Mouse (Mus musculus) megakaryocyte progenitor cell, adult 5-6 weeks (primary cell): ENCODE data around the gene Bicdl2. TPM values are rescaled to one million over a fixed set of nuclear protein-coding genes. Genes with fewer than 3 reads are reported as not detected.
A peak's percentile ranks its signal among the peaks of the same experiment; 100 is the strongest.

Experiments used
- ATAC-seq: replicated peaks from 2 replicates; pipeline ENCODE4 v1.8.0; 2016; ENCODE audit warnings: mild to moderate bottlenecking, moderate TSS enrichment, inconsistent platforms; ENCODE audit not compliant: poor library complexity
- total RNA-seq, 2 experiments: library from RNA; stranded (forward) in 1 of 2; stranded (reverse) in 1 of 2; fragments of 157-497, 149-512 nt in 1 of 2; fragments of 200-1000 nt in 1 of 2; gene quantifications; 2 replicates each; pipeline versions ENCODE4 v1.2.3 to v1.2.4; 2015 to 2017

Gene Bicdl2
- total RNA-seq (2015) (not detected in 2 replicates), total RNA-seq (2017) (not detected in 2 replicates)

DNA sequence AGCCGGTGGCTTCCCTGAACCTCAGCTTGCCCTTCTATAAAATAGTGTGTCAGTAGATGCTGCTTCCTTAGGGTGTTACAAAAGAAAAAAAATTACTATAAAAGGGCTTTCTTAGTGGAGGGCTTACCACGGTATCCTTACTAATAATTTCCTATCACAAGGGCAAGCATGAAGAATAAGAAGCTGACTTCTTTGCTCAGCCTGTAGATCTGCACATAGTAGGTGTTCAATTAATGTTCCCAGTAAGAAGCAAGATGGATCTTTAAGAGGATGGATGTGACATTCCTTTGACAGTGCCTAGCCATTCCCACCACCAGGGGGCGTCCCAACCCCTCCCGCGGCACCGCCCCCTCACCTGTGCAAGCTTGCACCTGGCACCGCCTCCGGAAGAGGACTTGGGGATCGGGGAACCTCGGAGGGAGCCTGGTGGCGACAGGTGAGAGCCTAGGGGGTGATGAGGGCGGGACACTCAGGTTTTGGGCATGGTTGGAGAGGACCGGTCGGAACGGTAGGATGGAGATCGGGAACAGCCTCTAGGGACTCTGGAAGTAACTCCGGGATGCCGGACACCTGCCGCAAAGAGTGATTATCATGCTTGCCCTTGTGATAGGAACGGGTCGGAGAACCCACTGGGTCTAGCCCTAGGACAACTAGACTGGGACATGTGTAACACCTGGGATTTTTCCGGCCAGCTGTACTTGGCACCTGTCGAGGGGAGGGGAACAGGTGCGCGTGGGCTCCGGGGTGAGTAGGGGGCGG is at the start of gene Bicdl2:
TSS of gene Bicdl2 (plus strand) at position 390 of the 759 bp plus-strand sequence.
- peak; percentile 52 for ATAC-seq

DNA sequence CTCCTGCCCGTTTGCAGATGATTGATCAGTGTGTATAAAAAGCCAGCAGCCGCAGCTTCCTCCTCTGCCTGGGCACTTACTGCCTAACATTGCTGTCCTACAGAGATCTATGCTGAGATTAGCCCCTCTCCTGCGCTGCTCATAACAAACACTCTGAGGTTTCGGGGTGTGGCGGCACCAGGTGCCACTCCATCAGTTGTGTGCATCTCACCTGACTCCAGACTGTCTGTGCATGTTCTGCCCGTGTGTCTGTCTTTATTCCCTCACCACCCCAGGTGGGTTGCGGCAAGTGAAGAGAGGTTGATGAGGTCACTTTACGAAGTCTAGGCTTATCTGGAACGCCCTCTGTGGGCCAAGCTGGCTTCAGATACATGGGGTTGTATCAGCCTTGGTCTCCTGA is 43.2 kb upstream of the Bicdl2 start:
- peak; percentile 78 for ATAC-seq

- no peak for ATAC-seq
Observed at GRCm38 (mm10) chr17:23620351-23620750, 40.0 kb upstream of the Bicdl2 start.

- no peak for ATAC-seq
Observed at GRCm38 (mm10) chr17:23627813-23628212, 32.5 kb upstream of the Bicdl2 start.

- peak; percentile 98 for ATAC-seq
Observed at GRCm38 (mm10) chr17:23630195-23631020, 29.9 kb upstream of the Bicdl2 start.

- no peak for ATAC-seq
Observed at GRCm38 (mm10) chr17:23631241-23631640, 29.1 kb upstream of the Bicdl2 start.

GRCm38 (mm10) chr17:23644613-23645495 is 15.5 kb upstream of the Bicdl2 start, which contains the start of gene Mmp25:
Mmp25 (minus strand) TSS chr17:23645277.
- peak; percentile 79 for ATAC-seq

DNA sequence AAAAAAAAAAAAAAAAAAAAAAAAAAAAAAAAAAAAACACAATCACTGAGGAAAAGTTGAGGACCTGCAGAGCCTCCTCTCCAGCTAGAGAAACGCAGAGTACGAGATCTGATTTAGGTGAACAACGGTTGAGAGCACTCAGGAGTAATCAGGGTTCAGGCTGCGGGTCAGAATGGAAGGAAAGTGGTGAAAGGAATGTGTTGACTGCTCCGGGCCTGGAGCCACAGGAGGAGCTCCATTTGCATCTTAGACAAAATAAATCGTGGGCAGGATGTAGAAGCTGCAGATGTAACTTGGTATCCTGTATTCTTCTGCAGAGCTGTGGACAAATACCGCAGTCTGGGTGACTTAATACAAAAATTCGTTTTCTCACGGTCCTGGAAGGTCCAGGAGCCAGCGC is 14.4 kb upstream of the Bicdl2 start:
- ATAC-seq = no peak

DNA sequence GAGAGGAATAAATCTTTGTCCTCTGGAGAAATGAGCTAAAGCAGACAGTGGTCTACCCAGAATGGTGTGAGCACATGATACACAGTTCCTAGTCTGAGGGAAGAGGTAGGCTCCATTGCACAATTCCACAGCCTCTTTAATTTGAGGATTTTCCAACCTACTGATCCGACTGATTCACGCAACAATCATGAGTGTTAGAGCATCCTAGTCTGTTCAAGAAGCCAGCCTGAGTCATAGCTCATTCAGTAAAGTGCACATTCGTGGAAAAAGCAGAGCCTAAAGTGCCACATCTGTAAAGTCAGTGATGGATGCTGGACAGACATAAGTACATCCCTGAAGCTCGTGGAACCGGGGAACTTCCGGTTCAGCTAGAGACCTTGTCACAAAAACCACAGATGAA is 8.9 kb upstream of the Bicdl2 start:
- no peak for ATAC-seq

- ATAC-seq = 0 out of 2 replicates have a peak, but pooled peaks have one; percentile 45
Observed at GRCm38 (mm10) chr17:23653324-23653723, 7.0 kb upstream of the Bicdl2 start.

GRCm38 (mm10) chr17:23654001-23654400 is 6.3 kb upstream of the Bicdl2 start:
- ATAC-seq = peak; percentile 33; the same call in 1 of the 2 replicates

DNA sequence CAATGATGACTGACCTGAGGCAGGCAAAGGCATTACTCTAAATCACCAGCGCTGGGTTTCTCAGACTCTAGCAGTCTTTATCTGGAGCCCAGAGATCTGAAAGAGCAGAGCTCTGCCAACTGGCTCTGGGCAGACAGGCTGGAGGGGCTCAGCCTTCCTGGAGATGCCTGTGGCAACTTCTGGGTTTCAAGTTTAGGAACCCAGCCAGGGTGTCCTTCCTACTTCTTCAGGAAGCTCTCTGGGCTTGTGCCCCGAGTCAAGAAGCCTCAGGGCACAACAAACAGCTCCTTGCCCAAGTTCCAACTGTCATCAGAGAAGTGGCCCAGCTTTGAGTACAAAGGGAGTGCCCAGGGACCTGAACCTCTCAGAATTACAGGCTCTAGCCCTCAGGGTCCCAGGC is 5.9 kb upstream of the Bicdl2 start:
- ATAC-seq = peak; percentile 68

DNA sequence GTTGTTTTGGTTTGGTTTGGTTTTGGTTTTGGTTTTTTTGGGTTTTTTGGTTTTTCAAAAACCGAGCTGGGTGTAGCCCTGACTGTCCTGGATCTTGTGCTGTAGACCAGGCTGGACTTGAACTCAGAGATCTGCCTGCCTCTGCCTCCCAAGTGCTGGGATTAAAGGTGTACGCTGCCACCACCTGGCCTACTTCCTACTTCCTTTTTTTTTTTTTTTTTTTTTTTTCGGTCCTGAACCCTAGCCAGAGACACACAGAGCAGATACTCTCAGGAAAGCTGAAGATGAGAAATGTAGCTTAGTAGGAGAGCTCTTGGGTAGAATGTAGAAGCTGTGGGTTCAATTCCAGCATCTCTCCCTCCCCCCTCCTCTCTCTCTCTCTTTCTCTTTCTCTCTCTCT is 1.9 kb upstream of the Bicdl2 start:
- no peak for ATAC-seq

GRCm38 (mm10) chr17:23660876-23661200 is 532 bp downstream of the Bicdl2 start:
- ATAC-seq = peak; percentile 45; the same call in 1 of the 2 replicates

- peak; percentile 33 for ATAC-seq
Observed at GRCm38 (mm10) chr17:23661526-23661925, 1.2 kb downstream of the Bicdl2 start.

- ATAC-seq = peak; percentile 74
Observed at GRCm38 (mm10) chr17:23664556-23665021, 4.3 kb downstream of the Bicdl2 start.

DNA sequence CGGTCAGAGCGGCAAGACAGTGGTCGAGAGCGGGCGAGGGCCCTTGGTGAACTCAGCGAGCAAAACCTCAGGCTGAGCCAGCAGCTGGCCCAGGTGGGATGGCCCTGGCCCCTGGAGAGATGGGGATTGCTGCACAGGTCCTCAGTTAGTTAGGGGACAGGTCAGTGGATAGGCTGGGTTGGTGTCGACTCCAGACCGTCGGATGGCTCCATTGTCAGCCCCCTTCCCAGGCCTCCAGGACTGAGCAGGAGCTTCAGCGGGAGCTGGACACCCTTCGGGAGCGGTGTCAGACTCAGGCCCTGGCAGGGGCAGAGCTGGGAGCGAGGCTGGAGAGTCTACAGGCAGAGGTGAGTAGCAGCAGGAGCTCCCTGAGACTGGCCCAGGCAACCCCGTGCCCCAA is 5.2 kb downstream of the Bicdl2 start:
- no peak for ATAC-seq

DNA sequence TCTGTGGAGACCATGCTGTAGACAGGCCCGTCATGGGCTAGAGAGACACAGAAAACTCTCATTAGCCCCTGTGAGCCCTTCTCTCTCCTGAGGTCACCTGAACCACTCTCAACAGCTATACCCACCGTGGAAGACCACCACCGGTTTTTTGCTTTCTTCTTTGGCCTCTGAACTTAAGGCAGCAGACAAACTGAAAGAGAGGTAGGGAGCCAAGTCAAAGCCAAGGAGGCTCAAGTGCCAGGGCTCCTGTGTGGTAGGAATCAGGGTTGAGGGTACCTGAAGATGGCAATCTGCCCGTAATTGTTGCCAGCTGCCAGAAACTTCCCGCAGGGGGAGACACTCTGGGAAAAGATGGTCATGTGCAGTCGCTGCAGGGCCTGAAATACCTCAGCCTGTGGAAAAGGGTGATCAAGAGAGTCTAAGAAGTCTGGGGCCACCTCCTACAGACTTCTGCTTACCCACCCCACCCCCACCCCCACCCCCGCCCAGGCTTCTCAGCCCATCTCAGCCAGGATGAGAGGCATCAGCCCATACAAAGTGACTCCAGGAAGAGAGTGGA is 10.3 kb downstream of the Bicdl2 start:
- ATAC-seq = no peak

- ATAC-seq = no peak
Observed at GRCm38 (mm10) chr17:23671519-23671918, 11.2 kb downstream of the Bicdl2 start.

DNA sequence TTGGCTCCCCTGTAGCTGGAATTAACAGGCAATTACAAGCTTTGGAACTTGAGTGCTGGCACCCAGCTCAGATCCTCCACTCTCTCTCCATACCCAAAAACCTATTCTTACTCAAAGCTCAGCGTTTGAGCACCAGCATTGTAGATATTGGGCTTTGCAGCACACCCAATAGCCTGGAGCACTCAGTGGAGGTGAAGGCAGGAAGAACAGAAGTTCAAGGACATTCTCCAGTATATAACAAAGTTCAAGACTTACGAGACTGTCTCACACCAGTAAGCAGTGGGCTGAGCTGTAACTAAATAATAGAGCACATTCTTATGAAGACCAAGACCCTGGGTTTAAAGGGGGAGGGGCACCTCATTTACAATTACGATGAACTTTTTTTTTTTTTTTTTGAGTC is 12.5 kb downstream of the Bicdl2 start:
- no peak for ATAC-seq
